Mouse (Mus musculus): ENCODE measurements around the gene Olfr944.

Olfr944 gene

GRCm38 (mm10) chr9:39201620-39202019, at the start of gene Olfr944:
Olfr944 (plus strand) TSS chr9:39201920.
- no peak for DNase-seq (ENCODE audit: low read depth, low spot score)

- DNase-seq (ENCODE audit: low read depth, low spot score), result no peak
Observed at GRCm38 (mm10) chr9:39152401-39152800, 49.3 kb upstream of the Olfr944 start.

- DNase-seq (ENCODE audit: low read depth, low spot score), result no peak
Observed at GRCm38 (mm10) chr9:39166004-39166403, 35.7 kb upstream of the Olfr944 start, which contains the start of gene Olfr943. Olfr943 (plus strand) TSS chr9:39166304.

- DNase-seq (ENCODE audit: low read depth, low spot score), result no peak
Observed at GRCm38 (mm10) chr9:39249894-39250293, 48.2 kb downstream of the Olfr944 start, which contains the start of gene Olfr1537. Olfr1537 (minus strand) TSS chr9:39249994.
